Mouse (Mus musculus): ENCODE data around the gene Ccni. TPM values are rescaled to one million over a fixed set of nuclear protein-coding genes. Genes with fewer than 3 reads are reported as not detected.

Gene Ccni
- total RNA-seq, 1 experiment from 2014 or later = 175 TPM

- ATAC-seq (replicated peaks; ENCODE audit: low read depth, poor library complexity, severe bottlenecking) = no peak
These were observed 62.8 kb downstream of the Ccni start for GRCm38 (mm10) chr5:93143360-93144091.

GRCm38 (mm10) chr5:93140747-93141146 is 65.5 kb downstream of the Ccni start:
- ATAC-seq (replicated peaks; ENCODE audit: low read depth, poor library complexity, severe bottlenecking) = no peak

- no peak for ATAC-seq (replicated peaks; ENCODE audit: low read depth, poor library complexity, severe bottlenecking)
These were observed 66.9 kb downstream of the Ccni start for GRCm38 (mm10) chr5:93139350-93139749.

GRCm38 (mm10) chr5:93136956-93137586 is 69.2 kb downstream of the Ccni start:
- ATAC-seq (replicated peaks; ENCODE audit: low read depth, poor library complexity, severe bottlenecking) = peak; percentile 70

GRCm38 (mm10) chr5:93135368-93136107 is 70.8 kb downstream of the Ccni start:
- peak; percentile 70 for ATAC-seq (replicated peaks; ENCODE audit: low read depth, poor library complexity, severe bottlenecking)

- ATAC-seq (replicated peaks; ENCODE audit: low read depth, poor library complexity, severe bottlenecking) = no peak; the same call in 1 of the 2 replicates
These were observed 72.7 kb downstream of the Ccni start for GRCm38 (mm10) chr5:93133445-93134244.

Other genes with a start within 250 kb of the Ccni start
- gene Sowahb, start 161.5 kb downstream of the Ccni start, total RNA-seq (2017) = not detected in 2 replicates
- 66.4 and 67.9 TPM in 2 replicates for gene Sept11, start 113.1 kb downstream of the Ccni start, total RNA-seq (2017)
- gene 2010109A12Rik, start within 50 bp of the Ccni start, total RNA-seq (2017) = 1.3 and 5.7 TPM in 2 replicates
- gene Ccng2, start 60.8 kb upstream of the Ccni start, total RNA-seq (2017) = 55.0 and 75.0 TPM in 2 replicates

Measured in common myeloid progenitor, adult 5-6 weeks (primary cell).